Mouse (Mus musculus): ENCODE measurements around the gene Clstn3.
"Not testable (repeated sequence)": the region's sequence is repeated elsewhere in the genome, so short reads cannot be mapped to it uniquely, and the experiment has no call there.

Clstn3 gene

GRCm38 (mm10) chr6:124464305-124465271, at the start of gene Clstn3:
Gene Clstn3 (minus strand): TSS chr6:124464794.
- DNase-seq, result peak; percentile 70 to 72

GRCm38 (mm10) chr6:124512355-124512836, 47.8 kb upstream of the Clstn3 start, which contains the start of gene C1ra:
Gene C1ra (plus strand): TSS chr6:124512405.
- DNase-seq, result peak; percentile 65 to 67

GRCm38 (mm10) chr6:124511936-124512335, 47.3 kb upstream of the Clstn3 start:
- no peak for DNase-seq

GRCm38 (mm10) chr6:124509192-124509591, 44.6 kb upstream of the Clstn3 start:
- not testable (repeated sequence) for DNase-seq

GRCm38 (mm10) chr6:124508292-124508691, 43.7 kb upstream of the Clstn3 start:
- DNase-seq, result no peak

- no peak for DNase-seq
Measured at GRCm38 (mm10) chr6:124506991-124507390, 42.4 kb upstream of the Clstn3 start.

GRCm38 (mm10) chr6:124505028-124505427, 40.4 kb upstream of the Clstn3 start:
- peak; percentile 9 to 14 for DNase-seq

- no peak for DNase-seq
Measured at GRCm38 (mm10) chr6:124502021-124502420, 37.4 kb upstream of the Clstn3 start.

- no peak for DNase-seq
Measured at GRCm38 (mm10) chr6:124501473-124501872, 36.9 kb upstream of the Clstn3 start.

- DNase-seq, result no peak
Measured at GRCm38 (mm10) chr6:124499914-124500566, 35.4 kb upstream of the Clstn3 start.

GRCm38 (mm10) chr6:124496054-124496453, 31.5 kb upstream of the Clstn3 start:
- no peak for DNase-seq

GRCm38 (mm10) chr6:124493886-124494285, 29.3 kb upstream of the Clstn3 start:
- DNase-seq, result no peak

GRCm38 (mm10) chr6:124492842-124493561, 28.4 kb upstream of the Clstn3 start, which contains the start of gene C1rl:
Gene C1rl (plus strand): TSS chr6:124493113.
- DNase-seq, result peak; percentile 61 to 64

- DNase-seq, result no peak
Measured at GRCm38 (mm10) chr6:124491427-124491826, 26.8 kb upstream of the Clstn3 start.

GRCm38 (mm10) chr6:124488952-124489351, 24.4 kb upstream of the Clstn3 start:
- no peak for DNase-seq

- DNase-seq, result no peak
Measured at GRCm38 (mm10) chr6:124487509-124487908, 22.9 kb upstream of the Clstn3 start.

- DNase-seq, result no peak
Measured at GRCm38 (mm10) chr6:124485414-124486144, 21.0 kb upstream of the Clstn3 start.

- DNase-seq, result no peak
Measured at GRCm38 (mm10) chr6:124484851-124485250, 20.3 kb upstream of the Clstn3 start.

GRCm38 (mm10) chr6:124483831-124484230, 19.2 kb upstream of the Clstn3 start:
- not testable (repeated sequence) for DNase-seq

GRCm38 (mm10) chr6:124481571-124481970, 17.0 kb upstream of the Clstn3 start:
- peak; percentile 55 to 63 for DNase-seq

- DNase-seq, result peak; percentile 33 to 42
Measured at GRCm38 (mm10) chr6:124480295-124480694, 15.7 kb upstream of the Clstn3 start.

GRCm38 (mm10) chr6:124479573-124479930, 15.0 kb upstream of the Clstn3 start:
- no peak for DNase-seq

Measured in B cell, adult 2 months (primary cell).